Mouse (Mus musculus) neural tube, embryonic 15.5 days (tissue): ENCODE measurements around the gene Osbpl10. TPM values are rescaled to one million over a fixed set of nuclear protein-coding genes. Genes with fewer than 3 reads are reported as not detected.

Source experiments
- ATAC-seq: fragments of 200-750 bp; cut with Nextera tagmentation; 2 replicates; pipeline ENCODE4 v1.8.0; 2017; ENCODE audit warnings: mild to moderate bottlenecking, moderate TSS enrichment, moderate library complexity; ENCODE audit not compliant: low FRiP score
- H3K27ac ChIP-seq: fragments of 300-500 bp; sonication (generic); replicated peaks from 2 replicates; pipeline ENCODE4 v1.5.1; 2015; ENCODE audit warnings: mild to moderate bottlenecking, inconsistent platforms
- H3K27me3 ChIP-seq: fragments of 300-500 bp; sonication (generic); replicated peaks from 2 replicates; pipeline ENCODE4 v1.6.1; 2015; ENCODE audit warnings: inconsistent platforms
- H3K36me3 ChIP-seq: fragments of 300-500 bp; sonication (generic); 2 replicates; pipeline ENCODE4 v1.6.1; 2015; ENCODE audit warnings: inconsistent platforms
- H3K4me1 ChIP-seq: fragments of 300-500 bp; sonication (generic); 2 replicates; pipeline ENCODE4 v1.6.1; 2015; ENCODE audit warnings: inconsistent platforms
- H3K4me2 ChIP-seq: fragments of 300-500 bp; sonication (generic); 2 replicates; pipeline ENCODE4 v1.6.1; 2015; ENCODE audit warnings: inconsistent platforms, mild to moderate bottlenecking, moderate library complexity
- H3K4me3 ChIP-seq: fragments of 300-500 bp; sonication (generic); replicated peaks from 2 replicates; pipeline ENCODE4 v1.5.1; 2015; ENCODE audit warnings: mild to moderate bottlenecking, inconsistent platforms
- H3K9ac ChIP-seq: fragments of 300-500 bp; sonication (generic); replicated peaks from 2 replicates; pipeline ENCODE4 v1.6.1; 2015; ENCODE audit warnings: mild to moderate bottlenecking, inconsistent platforms
- H3K9me3 ChIP-seq: fragments of 300-500 bp; sonication (generic); replicated peaks from 2 replicates; pipeline ENCODE4 v1.6.1; 2016; ENCODE audit warnings: inconsistent platforms
- WGBS: fragments of 180-500 bp; shearing (Covaris S2); methylation state at CpG from one replicate; pipeline ENCODE4 v1.1.7; 2015; ENCODE audit warnings: mixed read lengths; 5-methylcytosine and 5-hydroxymethylcytosine counted together
- polyA plus RNA-seq: library from polyadenylated mRNA; unstranded; fragments of >200 nt; fragmentation: Nextera tagmentation; extraction: Ambion mirVana; gene quantifications from 2 replicates; pipeline ENCODE4 v1.2.1, GENCODE M21; 2015

The Osbpl10 gene
- polyA plus RNA-seq, 1 experiment from 2014 or later: 3.1 TPM

DNA sequence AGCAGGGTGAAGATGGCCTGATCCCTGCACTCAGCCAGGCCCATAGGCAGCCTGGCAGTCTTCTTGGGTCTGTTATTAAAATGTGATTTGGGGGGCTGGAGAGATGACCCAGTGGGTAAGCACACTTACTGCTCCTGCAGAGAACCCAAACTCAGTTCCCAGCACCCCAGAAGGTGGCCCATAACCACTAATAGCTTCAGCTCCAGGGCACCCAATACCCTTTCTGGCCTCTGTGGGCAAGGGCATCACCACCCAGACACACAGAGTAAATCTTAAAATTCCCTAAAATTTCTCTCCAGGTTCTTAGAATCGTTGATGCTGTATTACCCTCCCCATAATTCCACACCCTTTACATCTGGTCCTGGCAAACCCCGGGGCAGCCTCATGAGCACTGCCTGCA is 256.2 kb downstream of the Osbpl10 start:
- Histone ChIP-seq H3K4me3 (no peak overlapping the region), H3K36me3 (no peaks in the 10 kb centered on the region), H3K4me1 (no peaks in the 10 kb centered on the region), H3K27ac (no peak overlapping the region), H3K9me3 (no peaks in the 10 kb centered on the region), H3K4me2 (no peak overlapping the region), H3K27me3 (no peaks in the 10 kb centered on the region), H3K9ac (no peak overlapping the region)
- 98% methylated on average over 2 of the region's 2 CpGs for WGBS
- no peak for ATAC-seq

DNA sequence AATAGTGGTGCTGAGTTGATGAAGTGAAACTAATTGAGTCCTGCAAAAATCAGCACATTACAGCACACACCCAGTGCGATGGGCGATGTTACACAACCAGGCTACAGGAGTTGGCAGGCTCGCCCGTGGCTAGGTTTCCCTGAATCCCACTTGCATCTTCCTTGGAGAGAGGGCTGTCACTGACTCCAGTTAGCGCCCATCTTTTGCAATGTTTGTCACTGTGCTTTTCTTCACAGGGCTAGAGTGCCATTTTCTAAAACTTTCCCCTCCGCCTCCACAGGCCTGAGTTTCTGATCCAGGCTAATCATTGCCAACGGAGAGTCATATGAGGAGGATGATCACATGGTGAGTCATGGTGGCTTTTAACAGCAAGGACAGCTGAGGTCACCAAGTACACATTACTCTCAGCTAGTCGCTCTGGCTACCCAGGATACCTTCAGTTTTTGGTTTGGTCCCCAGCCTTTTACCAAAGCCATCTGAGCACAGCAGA is 258.0 kb downstream of the Osbpl10 start:
- H3K27me3 ChIP-seq: no peaks in the 10 kb centered on the region
- ATAC-seq: no peak
- H3K9me3 ChIP-seq: no peaks in the 10 kb centered on the region
- no peaks in the 10 kb centered on the region for H3K4me1 ChIP-seq
- peaks cover 16% of the 10 kb centered on the region for H3K36me3 ChIP-seq
- WGBS: 79% methylated on average over 8 of the region's 8 CpGs
- no peak overlapping the region for H3K27ac ChIP-seq
- H3K9ac ChIP-seq: no peak overlapping the region
- no peak overlapping the region for H3K4me2 ChIP-seq
- H3K4me3 ChIP-seq: no peak overlapping the region

- no peaks in the 10 kb centered on the region for H3K9me3 ChIP-seq
- no peak for ATAC-seq
- H3K27ac ChIP-seq: no peak overlapping the region
- peaks cover 25% of the 10 kb centered on the region for H3K36me3 ChIP-seq
- no peaks in the 10 kb centered on the region for H3K4me1 ChIP-seq
- H3K4me2 ChIP-seq: no peak overlapping the region
- no peak overlapping the region for H3K9ac ChIP-seq
- no peaks in the 10 kb centered on the region for H3K27me3 ChIP-seq
- H3K4me3 ChIP-seq: no peak overlapping the region
These were observed 259.6 kb downstream of the Osbpl10 start for GRCm38 (mm10) chr9:115237943-115238342.

DNA sequence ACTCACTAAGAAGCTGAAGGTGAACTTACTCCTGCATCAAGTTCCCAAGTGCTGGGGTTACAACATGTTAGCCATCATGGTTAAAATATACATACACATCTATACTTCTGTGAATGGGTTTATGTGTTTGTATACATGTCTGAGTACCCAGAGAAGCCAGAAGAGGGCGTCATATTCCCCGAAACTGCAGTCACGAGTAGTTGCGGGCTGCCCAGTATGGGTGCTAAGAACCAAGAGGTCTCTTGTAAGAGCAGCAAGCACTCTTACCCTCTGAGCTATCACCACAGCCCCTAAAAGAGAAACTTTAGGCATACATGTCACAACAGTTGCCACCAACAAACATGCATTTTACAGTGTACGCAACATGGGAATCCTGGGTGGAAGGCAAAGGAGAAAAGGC is 261.5 kb downstream of the Osbpl10 start:
- ATAC-seq: no peak
- H3K9ac ChIP-seq: no peak overlapping the region
- H3K4me3 ChIP-seq: no peak overlapping the region
- peaks cover 42% of the 10 kb centered on the region for H3K36me3 ChIP-seq
- H3K27me3 ChIP-seq: no peaks in the 10 kb centered on the region
- H3K4me1 ChIP-seq: no peaks in the 10 kb centered on the region
- H3K27ac ChIP-seq: no peak overlapping the region
- H3K4me2 ChIP-seq: no peak overlapping the region
- 94% methylated on average over 5 of the region's 5 CpGs for WGBS
- no peaks in the 10 kb centered on the region for H3K9me3 ChIP-seq

- Histone ChIP-seq H3K4me3 (no peak overlapping the region), H3K27ac (no peak overlapping the region), H3K9ac (no peak overlapping the region), H3K4me1 (no peaks in the 10 kb centered on the region), H3K36me3 (peaks cover 76% of the 10 kb centered on the region), H3K9me3 (no peaks in the 10 kb centered on the region), H3K4me2 (no peak overlapping the region), H3K27me3 (no peaks in the 10 kb centered on the region)
- ATAC-seq: no peak
- 75% methylated on average over 6 of the region's 6 CpGs for WGBS
These were observed 265.3 kb downstream of the Osbpl10 start for GRCm38 (mm10) chr9:115243630-115244029.

GRCm38 (mm10) chr9:115245092-115245491 is 266.7 kb downstream of the Osbpl10 start:
- 91% methylated on average over 6 of the region's 6 CpGs for WGBS

DNA sequence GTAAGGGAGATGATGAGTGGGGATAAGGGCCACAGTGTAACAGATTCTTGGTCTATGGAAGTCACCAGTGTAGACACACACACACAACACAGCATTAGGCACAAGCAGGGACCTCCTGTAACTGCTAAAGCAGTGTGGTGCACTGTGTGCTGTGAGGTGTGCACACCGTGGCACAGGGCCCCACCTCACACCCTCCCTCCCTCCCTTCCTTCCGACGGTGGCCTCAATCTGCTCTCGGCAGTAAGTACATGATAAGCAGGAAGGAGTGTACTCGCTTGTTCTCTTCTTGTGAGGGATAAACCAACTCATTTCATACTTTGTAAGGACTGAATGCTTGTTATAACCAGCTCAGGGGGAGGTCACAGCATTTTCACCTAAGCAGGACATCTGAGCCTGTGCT is 270.8 kb downstream of the Osbpl10 start:
- no peaks in the 10 kb centered on the region for H3K4me1 ChIP-seq
- no peak overlapping the region for H3K9ac ChIP-seq
- no peak overlapping the region for H3K4me3 ChIP-seq
- 85% methylated on average over 5 of the region's 5 CpGs for WGBS
- no peaks in the 10 kb centered on the region for H3K27me3 ChIP-seq
- no peak overlapping the region for H3K4me2 ChIP-seq
- no peaks in the 10 kb centered on the region for H3K9me3 ChIP-seq
- peaks cover 74% of the 10 kb centered on the region for H3K36me3 ChIP-seq
- H3K27ac ChIP-seq: no peak overlapping the region
- ATAC-seq: no peak

More at GRCm38 (mm10) chr9:115245092-115245491, 266.7 kb downstream of the Osbpl10 start:
- Histone ChIP-seq H3K27ac (no peak overlapping the region), H3K4me2 (no peak overlapping the region), H3K4me1 (no peaks in the 10 kb centered on the region), H3K4me3 (no peak overlapping the region), H3K36me3 (peaks cover 82% of the 10 kb centered on the region), H3K9me3 (no peaks in the 10 kb centered on the region), H3K27me3 (no peaks in the 10 kb centered on the region), H3K9ac (no peak overlapping the region)
- no peak for ATAC-seq

DNA sequence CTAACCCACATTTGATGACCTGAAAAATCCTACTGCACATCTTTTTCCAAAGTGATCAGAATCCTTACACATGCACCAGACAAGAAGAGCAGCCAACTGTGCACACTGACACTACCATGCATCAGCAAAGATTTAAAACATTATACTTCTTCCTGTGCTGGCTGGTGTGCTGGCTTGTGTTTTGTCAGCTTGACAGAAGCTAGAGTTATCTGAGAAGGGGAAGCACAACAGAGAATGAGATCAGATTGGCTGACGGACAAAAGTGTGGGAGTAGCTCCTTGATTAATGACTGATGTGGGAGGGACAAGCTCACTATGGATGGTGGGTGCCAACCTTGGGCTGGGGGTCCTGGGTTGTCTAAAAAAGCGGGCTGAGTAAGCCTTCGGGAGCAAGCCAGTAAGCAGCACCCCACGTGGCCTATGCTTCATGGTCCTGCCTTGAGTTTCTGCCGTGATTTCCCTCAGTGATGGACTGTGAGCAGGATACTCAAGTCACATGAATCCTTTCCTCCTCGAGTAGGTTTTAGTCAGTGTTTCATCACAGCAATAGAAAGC is 279.4 kb downstream of the Osbpl10 start:
- Histone ChIP-seq H3K9ac (no peak overlapping the region), H3K27me3 (no peaks in the 10 kb centered on the region), H3K4me2 (no peak overlapping the region), H3K4me1 (peaks cover 7% of the 10 kb centered on the region; the same call in 1 of the 2 replicates), H3K9me3 (no peaks in the 10 kb centered on the region), H3K4me3 (no peak overlapping the region), H3K36me3 (peaks cover 30% of the 10 kb centered on the region), H3K27ac (no peak overlapping the region)
- 0 out of 2 replicates have a peak, but pooled peaks have one; percentile 3 for ATAC-seq
- 77% methylated on average over 6 of the region's 6 CpGs for WGBS

DNA sequence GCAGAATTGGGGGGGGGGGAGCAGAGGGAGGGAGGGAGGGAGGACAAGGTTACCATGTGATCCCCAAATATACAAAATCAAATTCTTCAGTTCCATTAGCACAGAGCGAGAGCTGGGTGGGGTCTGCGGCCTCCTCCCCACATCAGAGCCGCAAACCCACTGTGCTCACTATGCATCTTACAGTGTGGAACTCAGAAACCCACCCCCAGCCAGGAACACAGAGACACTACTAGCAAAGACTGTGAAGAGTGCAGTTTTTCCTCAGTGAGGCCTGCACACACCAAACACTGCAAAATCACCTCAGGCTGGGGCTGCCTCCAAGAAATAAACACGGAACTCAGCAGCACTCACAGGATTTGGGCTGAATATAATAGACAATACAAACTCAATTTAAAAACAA is 281.5 kb downstream of the Osbpl10 start:
- ATAC-seq: no peak
- no peaks in the 10 kb centered on the region for H3K9me3 ChIP-seq
- WGBS: 87% methylated on average over 4 of the region's 4 CpGs

DNA sequence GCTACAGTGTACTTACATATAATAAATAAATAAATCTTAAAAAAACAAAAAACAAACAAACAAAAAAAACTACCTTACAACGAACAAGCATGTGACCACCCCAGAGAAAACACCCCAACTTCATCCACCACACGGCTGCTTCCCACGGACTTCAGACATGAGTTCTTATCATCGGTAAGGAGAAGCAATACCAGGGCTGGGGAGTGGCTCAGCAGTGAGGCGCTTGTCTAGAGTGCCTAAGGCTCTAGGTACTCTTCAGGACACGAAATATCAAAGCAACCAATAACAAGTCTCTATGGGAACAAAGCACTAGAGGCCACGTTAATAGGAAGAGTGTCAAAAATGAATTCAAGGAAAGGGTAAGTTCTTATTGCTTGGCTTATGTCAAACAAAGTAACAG is 282.1 kb downstream of the Osbpl10 start:
- no peak overlapping the region for H3K9ac ChIP-seq
- no peak overlapping the region for H3K4me2 ChIP-seq
- no peaks in the 10 kb centered on the region for H3K27me3 ChIP-seq
- H3K27ac ChIP-seq: no peak overlapping the region
- H3K9me3 ChIP-seq: no peaks in the 10 kb centered on the region
- 91% methylated on average over 7 of the region's 7 CpGs for WGBS
- peaks cover 16% of the 10 kb centered on the region for H3K36me3 ChIP-seq
- no peak overlapping the region for H3K4me3 ChIP-seq
- H3K4me1 ChIP-seq: peaks cover 7% of the 10 kb centered on the region; the same call in 1 of the 2 replicates
- no peak for ATAC-seq

More for the DNA sequence above, 281.5 kb downstream of the Osbpl10 start:
- Histone ChIP-seq H3K9ac (no peak overlapping the region), H3K27me3 (no peaks in the 10 kb centered on the region), H3K4me1 (peaks cover 7% of the 10 kb centered on the region; the same call in 1 of the 2 replicates), H3K27ac (no peak overlapping the region), H3K4me2 (no peak overlapping the region), H3K4me3 (no peak overlapping the region), H3K36me3 (peaks cover 18% of the 10 kb centered on the region)

DNA sequence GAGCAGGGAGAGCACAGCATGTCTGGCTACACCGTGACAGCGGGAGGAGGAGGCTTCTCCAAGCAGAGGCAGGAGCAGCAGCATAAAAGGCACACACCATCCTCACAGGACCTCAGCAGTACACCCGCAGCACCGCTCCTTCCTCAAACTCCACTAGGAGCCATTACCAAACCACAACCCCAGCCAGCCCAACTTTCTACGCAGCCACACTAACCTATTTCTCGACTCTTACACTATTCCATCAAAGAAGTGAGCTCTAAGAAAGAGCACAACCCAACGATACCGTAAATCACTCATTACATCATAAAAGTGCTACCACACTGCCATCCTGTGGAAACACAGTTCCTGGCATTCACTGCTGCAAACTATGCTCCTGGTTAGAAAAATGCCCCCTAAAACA is 283.1 kb downstream of the Osbpl10 start:
- Histone ChIP-seq H3K9ac (no peak overlapping the region), H3K4me3 (no peak overlapping the region), H3K9me3 (no peaks in the 10 kb centered on the region), H3K27ac (no peak overlapping the region), H3K36me3 (peaks cover 14% of the 10 kb centered on the region), H3K4me1 (peaks cover 7% of the 10 kb centered on the region; the same call in 1 of the 2 replicates), H3K4me2 (no peak overlapping the region), H3K27me3 (no peaks in the 10 kb centered on the region)
- WGBS: 58% methylated on average over 8 of the region's 8 CpGs
- no peak for ATAC-seq

DNA sequence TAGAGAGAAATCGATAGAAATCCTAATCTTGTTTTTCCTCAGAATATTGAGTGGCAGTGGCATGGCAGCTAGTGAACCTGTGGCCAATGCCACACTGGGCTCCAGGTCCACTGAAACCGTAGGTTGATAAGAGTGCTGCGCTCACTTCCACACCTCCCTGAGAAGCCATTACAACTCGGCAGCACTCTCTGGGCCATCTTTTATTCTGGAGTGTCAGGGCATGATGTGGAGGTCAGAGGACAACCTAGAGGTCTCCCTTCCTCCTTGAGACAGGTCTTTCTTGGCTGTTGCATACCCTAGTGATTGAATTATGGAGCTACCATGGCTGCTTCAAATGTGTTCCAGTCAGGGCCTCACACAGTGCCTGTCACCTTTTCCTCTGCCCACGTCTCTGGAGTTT is 283.5 kb downstream of the Osbpl10 start:
- ATAC-seq: no peak
- H3K27ac ChIP-seq: no peak overlapping the region
- H3K36me3 ChIP-seq: peaks cover 10% of the 10 kb centered on the region
- no peaks in the 10 kb centered on the region for H3K9me3 ChIP-seq
- no peak overlapping the region for H3K4me2 ChIP-seq
- H3K27me3 ChIP-seq: no peaks in the 10 kb centered on the region
- WGBS: 70% methylated on average over 5 of the region's 5 CpGs
- H3K4me1 ChIP-seq: peaks cover 7% of the 10 kb centered on the region; the same call in 1 of the 2 replicates
- no peak overlapping the region for H3K4me3 ChIP-seq
- H3K9ac ChIP-seq: no peak overlapping the region
